Mouse (Mus musculus) urinary bladder, adult 2 months (tissue): ENCODE results near the gene Mrpl39. TPM values are rescaled to one million over a fixed set of nuclear protein-coding genes. Genes with fewer than 3 reads are reported as not detected.
A peak's percentile ranks its signal among the peaks of the same experiment; 100 is the strongest.

Experiments used
- DNase-seq: peaks from one replicate; pipeline ENCODE4 v3.0.0; 2022; ENCODE audit warnings: low spot score
- polyA plus RNA-seq: library from polyadenylated mRNA; depleted of rRNA; stranded (reverse); fragments of >200 nt; gene quantifications from 2 replicates; pipeline ENCODE4 v1.2.3, GENCODE M21; 2012

Gene Mrpl39
- polyA plus RNA-seq, 1 experiment = 24.4 TPM

DNA sequence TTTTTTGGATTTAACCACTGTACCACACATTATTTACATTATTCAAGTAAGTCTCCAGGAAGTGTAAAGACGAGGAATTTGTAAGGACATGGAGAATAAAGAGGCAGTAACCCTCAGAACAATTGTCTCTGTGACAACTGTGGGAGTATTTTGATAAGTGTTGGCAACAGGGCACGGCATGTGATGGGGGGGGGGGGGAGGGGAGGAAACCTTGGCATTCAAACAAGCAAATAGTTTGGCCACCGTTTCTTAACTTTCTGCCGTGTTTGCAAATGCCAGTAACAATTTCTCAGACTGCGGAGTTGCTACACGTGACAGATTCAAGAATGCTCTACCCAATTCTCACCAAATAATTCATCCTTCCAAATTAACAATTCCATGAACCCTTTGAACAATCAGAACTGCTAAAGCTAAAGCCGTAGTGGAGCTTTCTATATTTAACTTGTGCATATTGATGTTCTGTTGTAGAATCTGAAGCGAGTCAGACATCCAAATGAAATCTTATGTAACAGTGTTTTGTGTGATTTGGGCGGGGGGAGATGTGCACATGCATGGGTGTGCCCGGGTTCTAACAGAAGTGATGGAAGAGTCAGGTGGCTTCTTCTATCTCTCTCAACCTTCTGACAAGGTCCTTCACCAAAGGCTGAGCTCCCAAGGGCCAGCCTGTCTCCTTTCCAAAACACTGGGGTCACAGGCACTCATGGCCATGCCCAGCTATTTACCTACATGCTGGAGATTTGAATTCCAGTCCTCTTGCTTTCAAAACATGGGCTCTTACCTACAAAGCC is 9.4 kb upstream of the Mrpl39 start:
- no peak for DNase-seq

DNA sequence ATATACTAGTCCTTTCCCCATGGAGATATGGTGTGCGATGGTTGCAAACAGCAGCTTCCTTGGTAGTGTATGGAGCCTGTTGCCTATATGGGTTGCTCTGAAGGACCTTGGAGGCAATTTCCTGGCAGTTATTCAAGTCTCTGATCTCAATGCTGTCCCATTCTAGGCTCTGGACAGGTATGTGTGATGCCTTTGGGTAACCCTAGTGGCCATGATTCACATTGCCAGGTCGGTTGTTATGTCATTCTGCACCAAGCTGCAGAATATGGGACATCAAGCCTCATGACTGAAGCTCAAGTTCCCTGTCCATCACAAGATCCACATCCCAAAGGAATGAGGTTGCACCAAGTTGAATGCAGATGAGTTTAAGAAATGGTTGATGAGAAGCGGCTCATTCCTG is 1.8 kb upstream of the Mrpl39 start:
- DNase-seq = no peak

DNA sequence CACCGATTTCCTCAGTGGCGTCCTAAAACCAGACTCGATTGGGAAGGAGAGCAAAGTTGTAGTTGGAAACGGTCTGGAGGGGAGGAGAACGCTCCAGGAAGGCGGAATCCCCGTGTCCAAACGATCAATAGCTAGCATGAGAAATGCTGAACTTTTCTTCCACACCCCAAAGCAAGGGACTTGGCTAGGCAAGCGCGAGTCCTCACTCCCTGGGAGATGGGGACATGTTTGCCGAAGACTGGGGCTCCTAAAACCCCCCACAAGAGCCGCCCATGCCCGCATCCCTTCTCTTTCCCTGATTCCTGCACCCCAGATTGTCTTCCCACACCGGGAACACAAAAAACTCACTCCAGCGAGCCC is 756 bp downstream of the Mrpl39 start:
- DNase-seq = no peak

DNA sequence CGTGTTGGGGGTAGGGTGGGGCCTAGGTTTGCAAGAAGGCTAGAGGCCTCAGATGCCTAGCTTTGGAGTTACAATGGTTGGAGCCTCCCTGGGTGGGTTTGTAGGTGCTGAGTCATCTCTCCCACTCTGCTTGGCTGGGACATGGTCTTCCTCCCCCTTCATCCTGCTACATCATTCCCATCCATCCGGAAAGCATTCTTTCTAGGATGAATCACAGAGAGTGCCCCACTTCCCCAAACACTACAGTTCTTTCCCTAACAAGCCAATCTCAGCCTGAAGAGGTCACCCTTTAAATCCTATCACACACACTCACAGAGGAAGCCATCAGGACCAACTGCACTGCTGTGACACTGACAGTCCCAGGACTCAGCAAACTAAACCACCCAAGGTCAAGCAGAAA is 14.9 kb downstream of the Mrpl39 start:
- no peak for DNase-seq

DNA sequence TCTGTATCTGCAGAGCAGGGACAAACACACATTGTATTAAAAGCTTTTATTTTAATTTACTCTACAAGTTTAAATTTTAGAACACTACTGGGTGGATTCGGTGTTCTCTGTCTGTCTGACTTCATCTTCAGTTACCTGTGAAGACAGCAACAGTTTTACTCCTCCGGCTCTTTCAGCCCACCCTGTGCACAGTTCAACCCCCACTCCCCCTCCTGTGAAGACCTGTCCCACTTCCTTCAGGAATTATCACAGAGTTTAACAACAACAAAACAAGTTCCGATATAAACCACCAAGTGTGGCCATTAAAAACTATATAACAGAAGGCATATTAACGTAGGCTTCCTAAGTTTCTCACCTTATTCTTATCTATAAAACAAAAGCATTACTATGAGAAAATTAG is 17.3 kb downstream of the Mrpl39 start:
- no peak for DNase-seq

DNA sequence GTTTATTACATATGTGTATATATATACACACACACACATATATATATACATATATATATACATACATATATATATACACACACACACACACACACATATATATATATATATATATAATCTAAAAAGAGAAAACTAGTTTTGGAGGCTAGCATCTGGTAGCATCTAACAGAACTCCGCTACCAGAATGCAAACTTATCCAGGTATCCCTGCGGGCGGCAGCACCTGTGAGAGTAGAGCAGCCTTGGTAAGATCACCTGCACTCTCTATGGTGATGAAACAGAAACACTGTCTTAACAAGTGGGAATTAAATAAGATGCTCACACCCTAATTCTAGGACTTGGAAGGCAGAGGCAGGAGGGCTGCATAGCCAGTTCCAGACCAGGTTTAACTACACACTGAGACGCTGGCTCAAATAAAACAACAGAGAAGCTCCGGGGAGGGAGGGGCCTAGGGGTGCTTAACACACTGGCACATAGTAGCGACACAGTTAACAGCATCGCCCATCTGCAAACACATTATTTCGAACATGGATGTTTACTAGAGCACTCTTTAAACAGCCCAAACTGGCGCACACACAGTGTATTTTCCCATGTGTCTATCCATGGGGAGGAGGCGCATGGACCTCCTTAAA is 17.8 kb downstream of the Mrpl39 start:
- no peak for DNase-seq

DNA sequence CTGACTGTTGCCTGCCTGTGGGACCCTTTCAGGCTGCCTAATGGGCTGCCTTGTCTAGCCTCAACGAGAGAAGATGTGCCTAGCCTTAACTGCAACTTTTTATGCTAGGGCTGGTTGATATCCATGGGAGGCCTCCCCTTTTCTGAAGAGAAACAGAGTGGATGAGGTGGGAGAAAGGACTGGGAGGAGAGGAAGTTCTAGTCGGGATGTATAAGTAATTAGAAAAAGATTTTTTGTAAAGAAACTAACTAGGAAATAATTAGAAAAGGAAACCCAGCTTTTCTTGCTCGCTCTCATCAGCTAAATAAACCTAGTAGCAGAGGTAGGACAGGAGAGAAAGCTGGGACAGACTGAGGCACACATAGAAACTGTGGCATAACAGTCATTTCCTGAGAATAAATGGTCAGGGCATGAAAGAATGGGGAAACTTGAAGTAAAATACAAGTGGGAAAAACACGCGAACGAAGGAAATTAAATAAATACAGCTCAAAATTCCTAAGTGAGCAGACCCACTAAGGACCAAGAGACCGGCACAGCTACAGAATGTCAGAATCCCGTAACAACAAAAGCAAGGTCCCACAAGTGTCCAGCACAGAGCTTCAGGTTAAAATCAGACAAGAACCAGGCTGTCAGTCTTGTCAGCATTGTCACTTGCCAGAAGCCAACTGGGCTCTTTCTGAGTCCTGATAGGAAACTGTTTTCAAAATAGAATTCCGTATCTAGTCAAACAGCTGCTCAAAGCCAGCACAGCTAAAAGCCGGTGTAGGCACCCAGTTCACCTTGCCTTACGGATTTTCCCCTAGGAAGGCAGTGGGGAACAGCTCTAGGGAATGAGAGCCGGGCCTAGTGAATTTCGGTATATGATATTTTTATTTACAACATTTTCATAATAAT is 18.6 kb downstream of the Mrpl39 start:
- no peak for DNase-seq

DNA sequence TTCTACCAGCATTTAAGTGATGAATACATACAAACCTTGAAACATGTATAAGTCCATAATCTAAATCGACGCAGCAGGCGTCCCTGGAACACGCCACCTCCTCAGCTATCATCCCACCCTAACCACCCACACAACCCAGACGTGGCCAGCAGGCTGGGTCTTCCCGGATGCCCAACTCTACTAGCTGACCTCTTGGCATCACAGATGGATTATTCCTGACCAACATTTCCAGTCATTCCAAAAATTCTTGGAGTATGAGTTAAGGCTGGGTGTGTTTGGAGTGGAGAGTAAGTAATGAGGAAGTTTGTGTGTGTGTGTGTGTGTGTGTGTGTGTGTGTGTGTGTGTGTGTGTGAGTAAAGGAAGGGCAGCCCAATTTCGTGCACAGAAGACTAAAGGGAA is 19.3 kb downstream of the Mrpl39 start:
- DNase-seq = no peak

DNA sequence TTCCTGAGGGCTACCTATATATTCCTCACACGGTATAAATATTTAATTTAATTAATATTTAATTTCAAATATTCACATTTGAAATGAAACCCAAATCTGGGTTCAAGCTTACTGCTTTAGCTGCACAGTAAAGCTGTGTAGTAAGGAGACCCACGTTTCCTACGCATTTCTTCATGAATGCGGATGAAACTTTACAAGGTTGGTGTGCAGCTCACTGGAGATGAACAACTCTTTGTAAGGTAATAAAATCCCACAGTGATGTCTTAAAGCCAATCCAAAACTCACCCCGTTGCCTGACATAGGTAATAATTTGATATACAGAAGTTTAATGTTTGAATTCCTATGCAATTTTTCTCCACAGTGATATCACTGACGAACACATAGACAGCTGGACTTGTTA is 20.6 kb downstream of the Mrpl39 start:
- no peak for DNase-seq

DNA sequence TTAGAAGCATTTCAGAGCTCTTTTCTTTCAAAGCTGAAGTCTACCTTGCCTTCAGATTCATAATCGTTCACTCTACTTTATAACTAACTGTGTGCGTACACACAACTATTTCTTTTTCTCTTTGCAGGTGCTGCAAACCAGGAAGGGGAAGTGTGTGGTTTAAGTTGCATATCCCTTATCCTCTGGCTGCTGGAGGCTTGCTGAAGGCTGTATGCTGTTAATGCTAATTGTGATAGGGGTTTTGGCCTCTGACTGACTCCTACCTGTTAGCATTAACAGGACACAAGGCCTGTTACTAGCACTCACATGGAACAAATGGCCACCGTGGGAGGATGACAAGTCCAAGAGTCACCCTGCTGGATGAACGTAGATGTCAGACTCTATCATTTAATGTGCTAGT is 21.6 kb downstream of the Mrpl39 start:
- no peak for DNase-seq

DNA sequence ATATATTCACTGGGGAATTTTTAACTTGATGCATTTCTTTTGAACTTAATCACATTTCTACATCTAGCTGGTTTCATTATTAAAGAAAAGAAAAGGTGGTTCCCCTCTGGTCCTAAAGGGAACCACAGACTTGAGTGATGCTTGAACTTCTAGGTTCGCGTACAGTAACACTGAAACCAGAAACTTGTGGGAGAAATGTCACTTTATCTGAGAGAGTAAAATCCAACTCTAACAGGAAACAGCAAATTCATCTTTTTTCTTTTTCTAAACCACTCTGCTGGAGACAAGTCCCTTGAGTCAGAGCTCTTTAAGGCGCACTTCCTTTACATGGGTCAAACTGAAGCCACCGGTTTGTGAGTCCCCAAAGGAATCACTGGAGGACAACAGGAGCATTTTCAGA is 22.4 kb downstream of the Mrpl39 start:
- DNase-seq = no peak

DNA sequence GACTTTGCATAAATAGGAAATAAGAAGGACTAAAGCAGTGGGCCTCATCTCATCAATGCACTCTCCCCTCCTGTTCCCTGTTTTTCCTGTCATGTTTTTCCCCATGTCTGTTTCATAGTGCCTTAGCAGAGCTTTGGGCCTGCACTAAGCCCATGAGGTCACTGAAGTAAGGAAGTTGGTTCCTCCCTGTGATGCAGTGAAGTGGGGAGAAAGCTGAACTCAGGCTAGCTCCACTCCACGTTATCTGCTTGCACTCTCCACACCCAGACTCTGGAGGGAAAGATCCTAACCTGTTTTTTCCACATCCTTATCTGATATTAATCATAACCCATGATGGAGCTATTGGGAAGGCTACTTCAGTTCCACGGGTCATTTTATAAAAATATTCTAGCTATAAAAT is 26.9 kb downstream of the Mrpl39 start:
- no peak for DNase-seq

DNA sequence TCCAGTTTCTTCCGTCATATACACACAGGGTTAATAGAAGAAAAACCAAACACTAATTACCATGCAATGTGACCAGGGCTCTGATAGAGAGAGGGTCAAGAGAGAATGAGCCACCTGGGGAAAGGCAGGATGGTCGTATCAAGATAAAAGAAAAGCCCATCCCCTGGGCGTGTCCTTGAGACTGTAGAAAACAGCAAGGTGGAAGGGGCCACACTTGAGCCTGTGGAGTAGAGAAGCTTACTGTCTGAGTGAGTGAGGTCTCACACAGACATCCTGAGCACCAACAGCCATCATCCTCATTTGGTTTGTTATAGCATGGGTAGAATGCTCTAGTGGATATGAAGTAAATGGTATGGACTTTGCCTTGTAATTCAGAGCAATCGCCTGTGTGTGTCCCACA is 27.7 kb downstream of the Mrpl39 start:
- no peak for DNase-seq

DNA sequence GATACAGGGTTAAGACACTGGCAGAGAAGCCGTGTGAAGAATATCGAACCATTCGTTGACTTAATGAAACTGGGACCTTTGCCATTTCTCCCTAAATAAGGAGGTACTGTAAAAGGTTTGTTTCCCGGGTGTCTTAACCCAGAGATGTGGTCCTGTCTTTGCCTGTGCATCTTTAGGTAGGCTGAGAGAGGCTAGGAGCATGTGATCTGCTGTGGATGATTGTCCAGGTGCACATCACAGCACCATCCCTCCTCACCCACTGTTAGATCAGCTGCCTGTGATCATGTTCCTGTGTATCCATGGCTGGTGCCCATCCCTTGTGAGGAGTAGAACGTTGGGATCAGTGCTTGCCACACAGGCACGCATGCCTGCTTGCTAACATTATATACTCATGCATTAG is 29.0 kb downstream of the Mrpl39 start:
- no peak for DNase-seq

DNA sequence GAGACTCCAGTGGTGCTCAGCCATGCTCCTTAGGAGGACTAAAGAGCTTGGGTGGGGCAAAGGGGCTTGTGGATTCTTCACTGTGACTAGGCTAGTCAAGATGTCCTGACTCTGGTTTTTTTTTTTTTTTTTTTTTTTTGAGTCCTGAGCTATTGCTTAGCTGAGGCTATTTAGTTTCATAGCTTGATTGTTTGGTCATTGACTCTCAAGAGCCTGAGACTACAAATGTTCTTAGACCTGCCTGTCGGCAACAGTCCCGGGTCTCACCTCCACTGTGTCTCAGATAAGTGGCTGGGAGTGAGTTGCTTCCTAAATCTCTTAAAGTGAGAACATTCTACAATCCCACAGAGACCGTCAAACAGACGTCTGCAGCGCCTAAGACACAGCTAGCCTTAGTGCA is 30.0 kb downstream of the Mrpl39 start:
- DNase-seq = no peak

DNA sequence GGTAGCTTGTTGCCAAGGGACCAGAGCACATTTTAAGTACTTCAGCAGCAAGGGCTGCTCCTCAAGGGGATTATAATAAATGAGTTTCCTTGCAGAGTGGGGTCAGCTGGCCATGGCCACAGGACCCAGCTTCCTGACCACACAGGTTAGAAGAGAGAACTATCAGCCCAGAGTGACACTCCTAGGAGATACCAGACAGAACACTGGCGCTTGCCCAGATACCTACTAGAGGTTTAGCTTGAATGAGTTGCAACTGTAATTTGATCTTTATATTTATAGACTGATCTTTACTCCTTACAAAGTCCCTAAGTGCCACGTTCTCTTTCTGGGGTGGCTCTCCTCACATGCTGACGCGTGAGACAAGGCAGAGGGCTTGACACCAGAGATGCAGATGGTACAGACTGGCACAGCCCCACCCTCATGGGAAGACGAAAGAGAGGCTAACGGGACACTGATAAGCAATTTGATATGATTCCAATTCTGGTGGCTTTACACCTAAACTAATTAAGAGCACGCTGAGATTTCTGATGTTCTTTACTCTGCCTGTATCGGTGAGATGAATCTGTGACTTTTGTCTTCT is 30.8 kb downstream of the Mrpl39 start:
- DNase-seq = no peak

DNA sequence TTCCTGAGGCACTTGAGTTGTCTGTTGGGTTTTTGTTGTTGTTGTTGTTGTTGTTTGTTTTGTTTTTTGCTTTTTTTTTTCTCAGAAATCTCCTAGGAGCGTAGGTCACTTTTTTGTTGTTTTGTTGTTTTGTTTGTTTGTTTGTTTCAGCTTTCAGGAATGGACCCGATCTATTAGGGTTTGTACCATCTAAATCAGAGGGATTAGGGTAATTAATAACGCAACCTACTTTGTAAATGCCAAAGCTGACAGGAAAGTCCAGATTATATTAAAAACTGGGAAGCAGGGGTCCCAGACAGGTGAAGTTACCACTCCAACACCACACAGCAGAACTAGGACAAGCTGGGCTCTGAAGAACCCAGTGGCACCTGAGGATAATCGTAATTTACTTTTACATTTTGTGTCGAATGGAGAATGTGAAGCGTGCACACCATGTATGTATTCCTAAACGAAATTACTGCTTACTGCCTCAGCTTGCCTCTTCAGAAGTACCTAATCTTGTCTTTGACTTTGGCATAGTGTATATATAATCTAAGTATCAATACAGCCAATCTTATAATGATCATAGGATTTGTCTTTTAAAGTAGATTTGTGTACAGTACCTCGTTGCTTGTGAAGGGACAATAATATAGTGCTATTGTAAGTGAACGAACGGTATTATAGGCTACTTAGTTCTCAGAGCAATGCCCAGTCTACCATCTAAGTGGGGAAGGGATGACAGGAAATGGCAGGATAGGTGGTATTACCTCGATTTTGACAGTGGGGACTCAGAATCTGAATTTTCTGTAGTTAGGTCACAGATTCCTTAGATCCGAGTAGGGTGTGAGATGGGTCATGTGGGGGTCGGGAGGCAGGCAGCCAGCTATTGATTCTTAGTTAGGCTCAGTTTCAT is 31.5 kb downstream of the Mrpl39 start:
- no peak for DNase-seq

DNA sequence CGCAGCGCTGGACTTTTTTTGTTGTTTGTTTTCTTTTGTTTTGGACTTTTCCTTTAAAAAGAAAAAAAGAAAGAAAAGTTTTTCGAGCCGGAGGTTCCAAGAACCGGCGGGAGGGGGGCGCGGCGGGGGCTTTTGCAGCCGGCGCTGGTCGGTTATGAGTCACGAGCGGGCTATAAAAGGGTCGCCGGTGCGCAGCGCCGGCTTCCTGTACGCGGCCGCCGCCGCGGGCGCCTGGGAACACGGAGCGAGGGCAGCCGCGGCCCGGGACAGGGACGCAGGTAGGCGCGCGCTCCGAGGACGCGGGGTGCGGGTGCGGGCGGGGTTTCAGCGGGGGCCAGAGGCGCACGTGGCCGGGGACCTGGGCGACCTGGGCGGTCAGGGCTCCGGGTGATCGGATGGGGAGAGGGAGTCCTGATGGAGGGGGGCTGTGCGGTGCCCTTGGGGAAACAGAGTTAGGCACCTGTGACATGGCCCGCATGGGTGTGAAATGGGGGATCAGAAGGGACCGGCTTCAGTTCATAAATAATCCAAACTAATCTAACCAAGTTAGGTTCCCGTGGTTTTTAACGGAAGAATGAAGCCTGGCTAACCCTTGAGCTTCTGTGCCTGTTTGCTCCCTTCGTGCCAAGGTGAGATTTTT is 32.3 kb downstream of the Mrpl39 start:
- DNase-seq = peak; percentile 50

DNA sequence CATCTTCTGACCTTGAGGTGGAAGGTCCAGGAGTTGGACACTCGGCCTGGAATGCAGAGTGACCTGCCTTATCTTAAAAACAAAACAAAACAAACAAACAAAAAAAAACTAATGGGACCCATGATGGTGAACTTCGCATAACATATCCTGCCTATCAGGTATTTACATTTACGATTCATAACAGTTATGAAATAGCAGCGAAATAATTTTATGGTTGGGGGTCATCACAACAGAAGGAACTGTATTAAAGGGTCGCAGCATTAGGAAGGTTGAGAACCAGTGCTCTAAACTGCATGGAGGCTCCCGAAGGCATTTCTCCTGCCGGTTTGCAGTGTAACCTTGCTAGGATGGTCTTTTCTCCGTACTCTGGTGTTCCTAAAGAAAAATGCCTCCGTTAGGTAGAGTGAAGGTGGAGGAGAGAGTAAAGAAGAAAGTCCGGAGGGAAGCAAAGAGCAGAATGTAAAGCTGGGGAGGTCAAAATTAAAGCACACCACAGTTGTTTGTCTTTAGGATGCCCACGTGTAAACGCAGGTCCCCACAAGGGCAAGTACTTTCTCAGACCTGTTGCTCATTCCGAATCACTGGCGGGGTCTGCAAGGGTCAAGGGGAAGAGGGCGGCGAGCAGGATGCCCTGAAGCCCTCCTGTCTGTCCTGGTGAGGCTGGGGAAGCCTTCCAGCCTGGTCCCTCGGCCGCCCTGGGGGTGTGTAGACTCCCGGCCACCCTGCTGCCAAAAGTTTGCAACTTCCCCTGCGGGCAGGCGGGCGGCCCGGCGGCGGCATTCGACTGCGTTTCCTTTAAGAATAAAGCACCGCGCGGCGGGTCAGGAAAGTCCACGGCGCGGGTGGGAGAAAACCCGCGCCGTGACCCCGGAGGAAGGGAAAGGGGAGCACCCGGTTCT is 33.1 kb downstream of the Mrpl39 start:
- DNase-seq = peak; percentile 32

DNA sequence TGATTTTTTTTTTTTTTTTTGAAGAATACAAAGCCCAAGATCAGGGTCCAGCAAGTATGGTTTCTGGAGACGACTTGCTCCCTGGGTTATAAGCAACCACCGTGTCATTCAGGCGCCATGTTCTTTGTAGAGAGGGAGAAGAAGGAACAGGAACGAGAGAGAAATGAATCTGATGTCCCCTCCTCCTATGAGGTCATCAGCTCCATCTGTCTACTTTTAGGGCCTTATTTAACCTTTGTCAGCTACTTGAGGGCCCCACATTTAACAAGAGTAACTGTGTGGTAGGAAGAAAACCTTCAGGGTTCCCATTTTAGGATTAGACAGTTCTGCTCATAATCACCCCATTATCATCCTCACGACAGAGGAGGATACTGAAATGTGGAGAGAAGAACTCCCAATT is 34.5 kb downstream of the Mrpl39 start:
- no peak for DNase-seq
